Comparison of ENCODE assay signal across 8 mouse cellular contexts in genomic region chr9:67049836-67050235, GRCm38 (mm10). TPM values are rescaled to one million over a fixed set of nuclear protein-coding genes. Genes with fewer than 3 reads are reported as not detected.
DNase-seq lines count a peak whose midpoint lies in the region; ATAC-seq and TF ChIP-seq lines count a peak whose summit lies in the region.

No protein-coding gene starts in this region.

- peak overlapping the region; percentile 98 to 99 for H3K27ac ChIP-seq in heart, embryonic 14.5 days (replicated peaks in 1 of 2; ENCODE audit: control insufficient read depth in 1 of 2, insufficient read depth in 1 of 2, low read depth in 2 of 2, low read length in 2 of 2)

- H3ac ChIP-seq in myocyte (ENCODE audit: control insufficient read depth, insufficient read length) = peak overlapping the region; percentile 85

- no peaks in the 10 kb centered on the region for H3K9me3 ChIP-seq in heart, embryonic 14.5 days (ENCODE audit: control insufficient read depth, low read length)

- peak overlapping the region; percentile 93 for H3K4me2 ChIP-seq in heart, embryonic 14.5 days (ENCODE audit: low read length)
- H3K4me2 ChIP-seq in myocyte (ENCODE audit: low read depth) = peak overlapping the region; percentile 79

- no peaks in the 10 kb centered on the region for H3K27me3 ChIP-seq in heart, embryonic 14.5 days (ENCODE audit: control insufficient read depth, insufficient read depth, low read length)
- H3K27me3 ChIP-seq in myocyte (ENCODE audit: control insufficient read depth, insufficient read depth, insufficient read length) = no peaks in the 10 kb centered on the region

- peaks cover 40% of the 10 kb centered on the region for H3K79me2 ChIP-seq in myocyte (ENCODE audit: control insufficient read depth, insufficient read depth)

- no peak for ATAC-seq in heart, embryonic 14.5 days (ENCODE audit: insufficient number of reproducible peaks, insufficient read depth, low FRiP score, low read depth)

- peaks cover 18% of the 10 kb centered on the region; the same call in 1 of the 2 replicates for H3K36me3 ChIP-seq in heart, embryonic 14.5 days (ENCODE audit: control insufficient read depth, insufficient read depth, low read length)
- peaks cover 4% of the 10 kb centered on the region for H3K36me3 ChIP-seq in myocyte (ENCODE audit: control insufficient read depth, insufficient read depth)

- WGBS in heart, embryonic 14.5 days = 17% methylated on average over 7 of the region's 7 CpGs

- peak overlapping the region; percentile 99 for H3K9ac ChIP-seq in heart, embryonic 14.5 days (ENCODE audit: low read length)

- DNase-seq in heart, adult 18-20 months = no peak
- DNase-seq in embryo, embryonic 10.5 days (ENCODE audit: low spot score) = peak; percentile 58
- peak; percentile 31 for DNase-seq in induced T-regulatory cell, adult 2 months (ENCODE audit: low read depth)
- no peak for DNase-seq in spleen, adult 12 weeks (ENCODE audit: low spot score)
- no peak for DNase-seq in layer of hippocampus, adult 18-20 months (ENCODE audit: low spot score in 2 of 2)
- DNase-seq in natural killer cell, adult 2 months (ENCODE audit: low spot score in 2 of 2) = no peak

- TF ChIP-seq POLR2A in myocyte (IDR thresholded peaks at IDR 0.05; ENCODE audit: insufficient read length, low read depth) = no peak

- peaks cover 4 to 11% of the 10 kb centered on the region in 2 experiments; a peak in 3 of 4 replicates for H3K4me1 ChIP-seq in heart, embryonic 14.5 days (ENCODE audit: control insufficient read depth in 2 of 2, insufficient read depth in 2 of 2, low read length in 2 of 2)

- H3K4me3 ChIP-seq in heart, embryonic 14.5 days (ENCODE audit: control insufficient read depth in 1 of 2, insufficient read depth in 1 of 2, low read depth in 1 of 2, low read length in 2 of 2) = peak overlapping the region; percentile 84 to 92
- peak overlapping the region; percentile 99 for H3K4me3 ChIP-seq in myocyte

TF ChIP-seq in myocyte, 11 proteins besides CTCF, POLR2A, EP300 and RAD21:
- no peak for TF ChIP-seq CEBPB (IDR thresholded peaks at IDR 0.05; ENCODE audit: insufficient read depth, poor library complexity, severe bottlenecking)
- peak in 1 of 3 experiments; percentile 13 for TF ChIP-seq MYOD1 (IDR thresholded peaks at IDR 0.05; ENCODE audit: control insufficient read depth in 1 of 3, insufficient read length in 2 of 3, low read depth in 2 of 3)
- no peak for TF ChIP-seq MYOG (IDR thresholded peaks at IDR 0.05; ENCODE audit: control insufficient read depth in 1 of 3, insufficient read depth in 1 of 3, insufficient read length in 2 of 3, low read depth in 2 of 3)
- peak; percentile 52 for TF ChIP-seq POLR2AphosphoS2 (IDR thresholded peaks at IDR 0.05; ENCODE audit: insufficient read length, low read depth)
- no peak for TF ChIP-seq MAX (IDR thresholded peaks at IDR 0.05; ENCODE audit: low read depth)
- no peak for TF ChIP-seq TCF3 (IDR thresholded peaks at IDR 0.05; ENCODE audit: insufficient read length, low read depth)
- TF ChIP-seq TCF12 (IDR thresholded peaks at IDR 0.05; ENCODE audit: insufficient read depth, poor library complexity, severe bottlenecking) = no peak
- no peak for TF ChIP-seq REST (IDR thresholded peaks at IDR 0.05; ENCODE audit: insufficient read depth, insufficient read length)
- TF ChIP-seq E2F4 (IDR thresholded peaks at IDR 0.05; ENCODE audit: insufficient read depth) = no peak
- TF ChIP-seq USF1 (IDR thresholded peaks at IDR 0.05; ENCODE audit: low read depth) = no peak
- no peak for TF ChIP-seq SRF (IDR thresholded peaks at IDR 0.05; ENCODE audit: control insufficient read depth, insufficient read length, low read depth)

RNA-seq across cellular contexts. Expression of gene Tpm1, which starts 0.6 kb away (rescaled TPM):
- polyA plus RNA-seq in heart, embryonic 14.5 days (2014; fragmentation: Nextera tagmentation; extraction: Ambion mirVana) = 5,210 and 5,334 TPM in 2 replicates
- over 10,000 TPM in 1 of 2 experiments, 1,000 to 10,000 TPM in 1; 9,705 to 11,464 TPM for total RNA-seq in heart, adult 18-20 months (2021)
- polyA plus RNA-seq in myocyte (2012; fragmentation: generic; extraction: Trizol) = 1,921 TPM
- total RNA-seq in layer of hippocampus, adult 18-20 months (2021) = 100 to 1,000 TPM; 194 to 199 TPM

Comparison
In these comparisons a context has a peak if more than half of its experiments do, and no peak if none do; other contexts are left out.
1. DNase-seq: peak in embryo, embryonic 10.5 days (single experiment) and induced T-regulatory cell, adult 2 months (single experiment); none in heart, adult 18-20 months (0 of 2), spleen, adult 12 weeks (single experiment), layer of hippocampus, adult 18-20 months (0 of 2) and natural killer cell, adult 2 months (0 of 2).
2. RNA of gene Tpm1, which starts 0.6 kb away (total RNA-seq): 9,705 to 11,464 TPM in heart, adult 18-20 months; 194 to 199 TPM in layer of hippocampus, adult 18-20 months; every median in the first group is over 10 times any median in the second.